Mouse (Mus musculus) kidney, embryonic 14.5 days (tissue): ENCODE results near the gene Tarbp1. TPM values are rescaled to one million over a fixed set of nuclear protein-coding genes. Genes with fewer than 3 reads are reported as not detected.

Experiments
- ATAC-seq: fragments of 200-750 bp; cut with Nextera tagmentation; 2 replicates; pipeline ENCODE4 v1.8.0; 2017; ENCODE audit warnings: moderate number of reproducible peaks, mild to moderate bottlenecking, moderate TSS enrichment, moderate library complexity; ENCODE audit not compliant: low FRiP score, low TSS enrichment
- H3K27ac ChIP-seq: fragments of 300-500 bp; sonication (generic); 2 replicates; pipeline ENCODE4 v1.5.1; 2014; ENCODE audit warnings: low read depth, mild to moderate bottlenecking, low read length, moderate library complexity, mixed read lengths
- H3K27me3 ChIP-seq: fragments of 300-500 bp; sonication (generic); 2 replicates; pipeline ENCODE4 v1.6.1; 2014; ENCODE audit warnings: mild to moderate bottlenecking, low read length; ENCODE audit not compliant: control insufficient read depth, insufficient read depth
- H3K36me3 ChIP-seq: fragments of 300-500 bp; sonication (generic); 2 replicates; pipeline ENCODE4 v1.6.1; 2014; ENCODE audit warnings: low read length, mixed read lengths; ENCODE audit not compliant: control insufficient read depth, insufficient read depth
- H3K4me1 ChIP-seq: fragments of 300-500 bp; sonication (generic); 2 replicates; pipeline ENCODE4 v1.6.1; 2014; ENCODE audit warnings: low read length, mixed read lengths; ENCODE audit not compliant: control insufficient read depth, insufficient read depth
- H3K4me2 ChIP-seq: fragments of 300-500 bp; sonication (generic); replicated peaks from 2 replicates; pipeline ENCODE4 v1.6.1; 2014; ENCODE audit warnings: low read depth, mild to moderate bottlenecking, low read length
- H3K4me3 ChIP-seq: fragments of 300-500 bp; sonication (generic); 2 replicates; pipeline ENCODE4 v1.5.1; 2014; ENCODE audit warnings: mild to moderate bottlenecking, low read length
- H3K9ac ChIP-seq: fragments of 300-500 bp; sonication (generic); 2 replicates; pipeline ENCODE4 v1.6.1; 2014; ENCODE audit warnings: low read depth, mild to moderate bottlenecking, low read length, moderate library complexity
- H3K9me3 ChIP-seq: fragments of 300-500 bp; sonication (generic); 2 replicates; pipeline ENCODE4 v1.6.1; 2016; ENCODE audit warnings: low read length; ENCODE audit not compliant: control insufficient read depth
- WGBS: fragments of 180-500 bp; shearing (Covaris S2); extraction: QIAGEN DNeasy Blood & Tissue Kit; methylation state at CpG from one replicate; pipeline ENCODE4 v1.1.7; 2014; 5-methylcytosine and 5-hydroxymethylcytosine counted together
- polyA plus RNA-seq: library from polyadenylated mRNA; unstranded; fragments of >200 nt; fragmentation: Nextera tagmentation; extraction: Ambion mirVana; gene quantifications from 2 replicates; pipeline ENCODE4 v1.2.1, GENCODE M21; 2014

Gene Tarbp1
- polyA plus RNA-seq, 1 experiment from 2014 or later: 6.3 TPM

- 72% methylated on average over 5 of the region's 5 CpGs for WGBS
- Histone ChIP-seq H3K9me3 (no peaks in the 10 kb centered on the region), H3K27ac (no peak overlapping the region), H3K9ac (peak overlapping the region; percentile 37; the same call in 1 of the 2 replicates), H3K27me3 (no peaks in the 10 kb centered on the region), H3K4me1 (peaks cover 7% of the 10 kb centered on the region), H3K36me3 (no peaks in the 10 kb centered on the region), H3K4me2 (no peak overlapping the region), H3K4me3 (no peak overlapping the region)
- no peak for ATAC-seq
Observed at GRCm38 (mm10) chr8:126496915-126497314, 22.1 kb upstream of the Tarbp1 start.

DNA sequence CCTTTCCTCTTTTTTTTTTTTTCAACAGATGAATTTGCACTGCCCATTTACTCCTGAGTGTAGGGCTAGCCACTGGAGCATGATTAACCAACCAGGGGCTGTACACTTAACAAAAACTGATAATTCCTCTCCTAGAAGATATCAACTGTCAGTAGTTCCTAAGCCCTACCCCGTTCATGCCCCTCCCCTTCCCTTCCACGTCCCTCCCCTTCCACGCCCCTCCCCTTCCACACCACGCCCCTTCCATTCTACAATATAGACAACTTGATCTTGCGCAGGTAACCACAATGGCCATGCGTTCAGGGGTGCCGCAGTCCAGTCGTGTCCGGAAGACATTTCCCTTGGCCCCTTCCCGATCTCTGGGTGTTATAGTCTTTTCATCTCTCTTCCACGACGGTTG, 20.6 kb upstream of the Tarbp1 start:
- ATAC-seq: no peak
- H3K4me2 ChIP-seq: no peak overlapping the region
- no peaks in the 10 kb centered on the region for H3K9me3 ChIP-seq
- WGBS: 87% methylated on average over 12 of the region's 12 CpGs
- H3K9ac ChIP-seq: no peak overlapping the region
- no peaks in the 10 kb centered on the region for H3K36me3 ChIP-seq
- peaks cover 7% of the 10 kb centered on the region for H3K4me1 ChIP-seq
- no peak overlapping the region for H3K27ac ChIP-seq
- H3K27me3 ChIP-seq: no peaks in the 10 kb centered on the region
- H3K4me3 ChIP-seq: no peak overlapping the region

GRCm38 (mm10) chr8:126494160-126495110, 19.6 kb upstream of the Tarbp1 start:
- H3K27ac ChIP-seq: no peak overlapping the region
- 75% methylated on average over 15 of the region's 15 CpGs for WGBS
- no peak for ATAC-seq

DNA sequence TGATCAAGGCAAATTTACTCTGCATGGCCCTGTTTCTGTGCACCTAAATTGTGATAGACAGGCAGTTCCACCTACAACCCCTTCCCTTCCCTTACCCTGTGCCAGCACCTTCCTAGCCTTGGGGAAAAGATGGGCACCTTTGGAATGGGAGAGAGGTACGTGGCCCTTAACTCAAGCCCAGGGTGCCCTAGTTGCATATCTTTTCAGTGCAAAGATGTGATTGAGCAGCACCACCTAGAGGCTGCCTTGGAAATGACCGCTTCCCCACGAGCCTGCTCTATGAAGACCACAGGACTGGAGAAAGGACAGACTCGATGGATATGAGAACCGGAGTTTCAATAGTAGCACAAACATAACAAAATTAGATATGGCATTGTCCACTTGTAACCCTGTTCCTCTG, 8.1 kb upstream of the Tarbp1 start:
- Histone ChIP-seq H3K27me3 (no peaks in the 10 kb centered on the region), H3K9me3 (no peaks in the 10 kb centered on the region), H3K4me3 (no peak overlapping the region), H3K9ac (no peak overlapping the region), H3K4me2 (no peak overlapping the region), H3K36me3 (no peaks in the 10 kb centered on the region), H3K4me1 (no peaks in the 10 kb centered on the region), H3K27ac (no peak overlapping the region)
- 12% methylated on average over 5 of the region's 5 CpGs for WGBS
- ATAC-seq: no peak

More at GRCm38 (mm10) chr8:126494160-126495110, 19.6 kb upstream of the Tarbp1 start:
- Histone ChIP-seq H3K4me3 (no peak overlapping the region), H3K9ac (no peak overlapping the region), H3K36me3 (no peaks in the 10 kb centered on the region), H3K4me1 (peaks cover 7% of the 10 kb centered on the region), H3K9me3 (no peaks in the 10 kb centered on the region), H3K4me2 (no peak overlapping the region), H3K27me3 (no peaks in the 10 kb centered on the region)

GRCm38 (mm10) chr8:126482348-126482720, 7.5 kb upstream of the Tarbp1 start:
- H3K36me3 ChIP-seq: no peaks in the 10 kb centered on the region
- no peak overlapping the region for H3K4me3 ChIP-seq
- H3K27ac ChIP-seq: no peak overlapping the region
- H3K27me3 ChIP-seq: no peaks in the 10 kb centered on the region
- H3K4me1 ChIP-seq: no peaks in the 10 kb centered on the region
- H3K4me2 ChIP-seq: no peak overlapping the region
- WGBS: 67% methylated on average over 2 of the region's 2 CpGs
- H3K9ac ChIP-seq: no peak overlapping the region
- H3K9me3 ChIP-seq: no peaks in the 10 kb centered on the region
- ATAC-seq: no peak

DNA sequence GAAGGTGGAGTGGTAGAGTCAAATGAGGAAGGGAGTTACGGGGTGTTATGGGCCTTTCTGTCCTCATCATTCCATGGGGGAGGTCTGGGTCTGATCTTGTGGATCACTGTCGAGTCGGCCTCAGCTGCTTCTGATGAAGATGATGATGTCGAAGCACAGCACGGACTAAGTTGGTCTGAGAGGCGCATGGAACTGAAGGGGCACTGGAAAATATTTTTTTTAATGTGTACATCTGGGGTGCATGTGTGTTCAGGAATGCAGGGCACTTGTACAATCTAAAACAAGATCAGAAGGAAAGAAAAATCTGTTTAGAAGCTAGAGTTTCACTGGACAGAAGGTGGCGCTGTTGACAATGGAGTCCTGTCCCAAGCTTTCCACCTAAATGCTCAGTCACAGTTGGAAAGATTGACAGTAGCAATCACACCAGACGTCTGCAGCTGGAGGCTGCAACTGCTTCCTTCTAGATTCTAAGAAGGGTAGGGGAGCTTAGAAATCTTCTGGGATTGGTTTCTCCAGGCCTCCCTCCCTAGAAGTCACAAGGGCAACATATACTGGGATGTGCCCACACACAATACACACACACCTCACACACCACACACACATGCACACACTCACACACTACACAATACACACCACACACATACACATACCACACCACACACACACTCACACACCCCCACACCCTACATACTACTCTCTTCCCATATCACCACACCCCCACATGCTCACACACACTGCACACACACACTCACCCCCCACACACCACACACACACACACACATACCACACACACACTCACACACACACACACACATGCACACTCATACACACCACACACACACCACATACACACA, 6.9 kb upstream of the Tarbp1 start:
- Histone ChIP-seq H3K4me1 (no peaks in the 10 kb centered on the region), H3K9ac (no peak overlapping the region), H3K36me3 (no peaks in the 10 kb centered on the region), H3K4me2 (no peak overlapping the region), H3K4me3 (no peak overlapping the region), H3K27ac (no peak overlapping the region), H3K9me3 (no peaks in the 10 kb centered on the region), H3K27me3 (no peaks in the 10 kb centered on the region)
- no peak for ATAC-seq
- WGBS: 38% methylated on average over 8 of the region's 8 CpGs

DNA sequence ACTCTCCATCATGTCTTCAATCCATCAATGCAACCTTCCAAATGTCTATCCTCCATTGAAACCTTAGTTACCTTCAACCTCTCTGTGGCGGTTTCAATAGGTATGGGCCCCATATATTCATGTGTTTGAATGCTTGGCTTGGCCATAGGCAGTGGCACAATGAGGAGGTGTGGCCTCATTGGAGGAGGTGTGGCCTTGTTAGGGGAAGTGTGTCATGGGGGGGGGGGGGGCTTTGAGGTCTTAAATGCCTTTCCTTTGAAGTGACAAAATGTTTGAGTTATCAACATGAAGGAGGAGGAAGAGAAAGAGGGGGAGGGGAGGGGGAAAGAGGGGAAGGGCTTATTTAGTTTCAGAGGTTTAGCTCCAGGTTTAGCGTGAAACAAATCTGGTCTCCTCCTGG, 5.5 kb upstream of the Tarbp1 start:
- WGBS: 80% methylated on average over 2 of the region's 2 CpGs
- 0 out of 2 replicates have a peak, but pooled peaks cover 2% of the 10 kb centered on the region for H3K27me3 ChIP-seq
- H3K4me1 ChIP-seq: no peaks in the 10 kb centered on the region
- H3K27ac ChIP-seq: no peak overlapping the region
- H3K36me3 ChIP-seq: no peaks in the 10 kb centered on the region
- no peak overlapping the region for H3K4me3 ChIP-seq
- no peak for ATAC-seq
- H3K4me2 ChIP-seq: no peak overlapping the region
- no peak overlapping the region for H3K9ac ChIP-seq
- no peaks in the 10 kb centered on the region for H3K9me3 ChIP-seq

GRCm38 (mm10) chr8:126478714-126479113, 3.8 kb upstream of the Tarbp1 start:
- ATAC-seq: no peak
- Histone ChIP-seq H3K36me3 (no peaks in the 10 kb centered on the region), H3K4me1 (peaks cover 2% of the 10 kb centered on the region; the same call in 1 of the 2 replicates), H3K9ac (no peak overlapping the region), H3K4me2 (no peak overlapping the region), H3K27ac (no peak overlapping the region), H3K27me3 (0 out of 2 replicates have a peak, but pooled peaks cover 2% of the 10 kb centered on the region), H3K9me3 (no peaks in the 10 kb centered on the region), H3K4me3 (no peak overlapping the region)
- WGBS: 44% methylated on average over 3 of the region's 3 CpGs
